In genomic region chr2:165376001-165376400, GRCm38 (mm10) we compare ENCODE assay signal across 30 mouse cellular contexts. TPM values are rescaled to one million over a fixed set of nuclear protein-coding genes. Genes with fewer than 3 reads are reported as not detected.
DNase-seq lines count a peak whose midpoint lies in the region; ATAC-seq lines count a peak whose summit lies in the region.
"Had no signal": no experiment of that assay in that cellular context is flagged by ENCODE, and none has a peak within 500 bp of the region (broad histone marks: within the 10 kb centered on the region; RNA-seq: fewer than 3 reads in every experiment).

No protein-coding gene starts in this region.

- no peak overlapping the region for H3K9ac ChIP-seq in forebrain, embryonic 13.5 days
- H3K9ac ChIP-seq in forebrain, embryonic 16.5 days (replicated peaks; ENCODE audit: low read depth, low read length): no peak overlapping the region
- H3K9ac ChIP-seq: embryonic facial prominence, embryonic 12.5 days; embryonic facial prominence, embryonic 15.5 days; hindbrain, embryonic 13.5 days; intestine, embryonic 15.5 days had no signal

- DNase-seq in 3T3-L1 (ENCODE audit: low read depth, low spot score) (peak; percentile 34), MEL-GATA-1-ER (ENCODE audit: extremely low read depth, low read depth) (peak; percentile 66)
- no peak for DNase-seq in left cerebral cortex, postnatal 10 days (ENCODE audit: extremely low spot score in 1 of 2, low spot score in 2 of 2)
- no peak for DNase-seq in heart, postnatal 10 days
- DNase-seq: adrenal gland, adult 2 months; adrenal gland, postnatal 14 days; cerebellum, adult 11-12 months; cerebellum, adult 8-10 months; cerebellum, postnatal 10 days; gastrocnemius, adult 2 months; gastrocnemius, postnatal 14 days; heart, adult 11 months; heart, postnatal 36 days; kidney, adult 11 months had no signal

- WGBS in forebrain, embryonic 13.5 days: 69% methylated on average over 4 of the region's 4 CpGs
- 57% methylated on average over 4 of the region's 4 CpGs for WGBS in forebrain, embryonic 16.5 days

- H3K9me3 ChIP-seq in forebrain, embryonic 13.5 days (replicated peaks): peaks cover 7% of the 10 kb centered on the region
- peaks cover 5% of the 10 kb centered on the region; the same call in 1 of the 2 replicates for H3K9me3 ChIP-seq in forebrain, embryonic 16.5 days (ENCODE audit: control insufficient read depth, low read length)
- H3K9me3 ChIP-seq: intestine, embryonic 15.5 days had no signal

- no peak for ATAC-seq in forebrain, embryonic 13.5 days
- no peak for ATAC-seq in forebrain, embryonic 16.5 days
- ATAC-seq in common myeloid progenitor, adult 5-6 weeks (replicated peaks; ENCODE audit: low read depth, poor library complexity, severe bottlenecking): peak; percentile 25; the same call in 1 of the 2 replicates
- ATAC-seq: CD4-positive, CD25-positive, alpha-beta regulatory T cell, adult 4 months; hindbrain, embryonic 16.5 days; intestine, embryonic 15.5 days had no signal

- intact Hi-C loops in left cerebral cortex, postnatal 10 days (cut with DNase I): no loop called here
- intact Hi-C loops in heart, postnatal 10 days (cut with DNase I): no loop called here

- peaks cover 12% of the 10 kb centered on the region for H3K4me1 ChIP-seq in forebrain, embryonic 13.5 days
- no peaks in the 10 kb centered on the region; the same call in 1 of the 2 replicates for H3K4me1 ChIP-seq in forebrain, embryonic 16.5 days (replicated peaks; ENCODE audit: control insufficient read depth, insufficient read depth, low read length)
- H3K4me1 ChIP-seq: embryonic facial prominence, embryonic 12.5 days; embryonic facial prominence, embryonic 15.5 days; intestine, embryonic 15.5 days had no signal

- H3K27me3 ChIP-seq in forebrain, embryonic 13.5 days: no peaks in the 10 kb centered on the region
- no peaks in the 10 kb centered on the region for H3K27me3 ChIP-seq in forebrain, embryonic 16.5 days (replicated peaks; ENCODE audit: control insufficient read depth, insufficient read depth, low read length)
- H3K27me3 ChIP-seq: embryonic facial prominence, embryonic 12.5 days; embryonic facial prominence, embryonic 15.5 days; hindbrain, embryonic 13.5 days; intestine, embryonic 15.5 days had no signal

- peaks cover 65% of the 10 kb centered on the region for H3K36me3 ChIP-seq in forebrain, embryonic 13.5 days (ENCODE audit: poor library complexity, severe bottlenecking)
- peaks cover 39% of the 10 kb centered on the region for H3K36me3 ChIP-seq in forebrain, embryonic 16.5 days (ENCODE audit: control insufficient read depth, insufficient read depth)

- no peak overlapping the region for H3K4me3 ChIP-seq in forebrain, embryonic 13.5 days
- no peak overlapping the region for H3K4me3 ChIP-seq in forebrain, embryonic 16.5 days (replicated peaks; ENCODE audit: low read length)
- H3K4me3 ChIP-seq: embryonic facial prominence, embryonic 12.5 days; embryonic facial prominence, embryonic 15.5 days; gastrocnemius, adult 2 months; hindbrain, embryonic 10.5 days; hindbrain, embryonic 13.5 days; intestine, embryonic 15.5 days had no signal

- H3K4me2 ChIP-seq in forebrain, embryonic 13.5 days: no peak overlapping the region
- no peak overlapping the region for H3K4me2 ChIP-seq in forebrain, embryonic 16.5 days (ENCODE audit: low read length)
- H3K4me2 ChIP-seq: embryonic facial prominence, embryonic 12.5 days; embryonic facial prominence, embryonic 15.5 days; heart, embryonic 11.5 days; hindbrain, embryonic 13.5 days; intestine, embryonic 15.5 days had no signal

- 0 out of 2 replicates have a peak overlapping the region, but pooled peaks have one; percentile 19 for H3K27ac ChIP-seq in forebrain, embryonic 13.5 days
- H3K27ac ChIP-seq in forebrain, embryonic 16.5 days (ENCODE audit: low read length): no peak overlapping the region
- H3K27ac ChIP-seq: embryonic facial prominence, embryonic 12.5 days; embryonic facial prominence, embryonic 15.5 days; gastrocnemius, adult 2 months; hindbrain, embryonic 10.5 days; hindbrain, embryonic 13.5 days; intestine, embryonic 15.5 days had no signal

RNA-seq across cellular contexts. Expression of gene Zfp663, which starts 7.5 kb away (rescaled TPM):
- 5.7 and 6.1 TPM in 2 replicates for polyA plus RNA-seq in forebrain, embryonic 13.5 days (2015; fragmentation: Nextera tagmentation; extraction: Ambion mirVana)
- polyA plus RNA-seq in forebrain, embryonic 16.5 days (2015; fragmentation: Nextera tagmentation; extraction: Ambion mirVana): 6.3 and 6.6 TPM in 2 replicates
- not detected in 2 replicates for total RNA-seq in common myeloid progenitor, adult 5-6 weeks (2017)
- total RNA-seq in left cerebral cortex, postnatal 10 days (2021): under 1 TPM; 0.59 to 0.79 TPM
- total RNA-seq in heart, postnatal 10 days (2021): not detected
- total RNA-seq: adrenal gland, adult 2 months; adrenal gland, postnatal 14 days; gastrocnemius, adult 2 months; heart, adult 8-10 months; heart, postnatal 36 days had no signal
- polyA plus RNA-seq: adrenal gland, adult 2 months; C2C12; CD4-positive, CD25-positive, alpha-beta regulatory T cell, adult 4 months; heart, postnatal 0 days had no signal

RNA-seq across cellular contexts. Expression of gene Zfp334, which starts 12.1 kb away (rescaled TPM):
- polyA plus RNA-seq in forebrain, embryonic 13.5 days (2015; fragmentation: Nextera tagmentation; extraction: Ambion mirVana): 13.6 and 15.5 TPM in 2 replicates
- 12.3 and 13.4 TPM in 2 replicates for polyA plus RNA-seq in forebrain, embryonic 16.5 days (2015; fragmentation: Nextera tagmentation; extraction: Ambion mirVana)
- not detected in 2 replicates for total RNA-seq in common myeloid progenitor, adult 5-6 weeks (2017)
- 10 to 100 TPM; 11.9 to 13.2 TPM for total RNA-seq in left cerebral cortex, postnatal 10 days (2021)
- 1 to 10 TPM; 3.4 to 4.1 TPM for total RNA-seq in heart, postnatal 10 days (2021)
- polyA plus RNA-seq: CD4-positive, CD25-positive, alpha-beta regulatory T cell, adult 4 months had no signal

RNA-seq across cellular contexts. Expression of gene Ocstamp, which starts 24.2 kb away (rescaled TPM):
- not detected in 2 replicates for polyA plus RNA-seq in forebrain, embryonic 13.5 days (2015; fragmentation: Nextera tagmentation; extraction: Ambion mirVana)
- polyA plus RNA-seq in forebrain, embryonic 16.5 days (2015; fragmentation: Nextera tagmentation; extraction: Ambion mirVana): not detected in 2 replicates
- not detected in 2 replicates for total RNA-seq in common myeloid progenitor, adult 5-6 weeks (2017)
- total RNA-seq in left cerebral cortex, postnatal 10 days (2021): not detected
- total RNA-seq in heart, postnatal 10 days (2021): not detected
- total RNA-seq: heart, adult 8-10 months; heart, postnatal 36 days had no signal
- polyA plus RNA-seq: brain, embryonic 14.5 days; C2C12; CD4-positive, CD25-positive, alpha-beta regulatory T cell, adult 4 months; heart, embryonic 11.5 days; heart, embryonic 14.5 days; hindbrain, embryonic 10.5 days had no signal

RNA-seq across cellular contexts. Expression of gene Elmo2, which starts 49.7 kb away (rescaled TPM):
- 90.5 and 101 TPM in 2 replicates for polyA plus RNA-seq in forebrain, embryonic 13.5 days (2015; fragmentation: Nextera tagmentation; extraction: Ambion mirVana)
- polyA plus RNA-seq in forebrain, embryonic 16.5 days (2015; fragmentation: Nextera tagmentation; extraction: Ambion mirVana): 107 and 115 TPM in 2 replicates
- 17.4 and 29.7 TPM in 2 replicates for total RNA-seq in common myeloid progenitor, adult 5-6 weeks (2017)
- 100 to 1,000 TPM; 102 to 104 TPM for total RNA-seq in left cerebral cortex, postnatal 10 days (2021)
- total RNA-seq in heart, postnatal 10 days (2021): 10 to 100 TPM; 26.0 to 26.5 TPM

Comparison
In these comparisons a context has a peak if more than half of its experiments do, and no peak if none do; other contexts are left out.
1. DNase-seq: peak in 3T3-L1 (single experiment) and MEL-GATA-1-ER (single experiment); none in left cerebral cortex, postnatal 10 days (0 of 2) and heart, postnatal 10 days (0 of 2).